Mouse (Mus musculus) frontal cortex, adult (tissue): ENCODE data around the gene Fbxw9.
A peak's percentile ranks its signal among the peaks of the same experiment; 100 is the strongest.

Experiments used
- ATAC-seq: cut with Nextera tagmentation; 2 replicates; pipeline ENCODE4 v1.9.2; 2017; ENCODE audit warnings: mild to moderate bottlenecking, moderate library complexity, mixed read lengths; ENCODE audit not compliant: low TSS enrichment

Gene Fbxw9

GRCm38 (mm10) chr8:85083108-85083813 lies 23.4 kb downstream of the Fbxw9 start, which contains the start of gene Man2b1:
Gene Man2b1, plus strand, starts transcription at chr8:85083270.
- ATAC-seq: peak; percentile 89

- ATAC-seq: no peak
These were observed 24.8 kb downstream of the Fbxw9 start for GRCm38 (mm10) chr8:85084633-85085032.

DNA sequence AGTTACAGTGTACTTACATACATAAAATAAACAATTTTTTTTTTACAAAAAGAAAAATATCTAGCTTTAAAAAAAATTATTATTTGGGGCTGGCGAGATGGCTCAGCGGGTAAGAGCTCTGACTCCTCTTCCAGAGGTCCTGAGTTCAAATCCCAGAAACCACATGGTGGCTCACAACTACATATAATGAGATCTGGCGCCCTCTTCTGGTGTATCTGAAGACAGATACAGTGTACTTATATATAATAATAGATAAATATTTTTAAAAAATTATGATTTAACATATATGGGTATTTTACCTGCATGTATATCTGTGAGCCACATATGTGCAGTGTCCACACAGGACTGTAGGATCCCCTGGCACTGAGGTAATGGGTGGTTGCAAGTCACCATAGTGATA lies 26.4 kb downstream of the Fbxw9 start:
- no peak for ATAC-seq

GRCm38 (mm10) chr8:85088771-85089170 lies 28.9 kb downstream of the Fbxw9 start:
- ATAC-seq: no peak

- ATAC-seq: no peak
These were observed 31.0 kb downstream of the Fbxw9 start for GRCm38 (mm10) chr8:85090856-85091255.

- no peak; the same call in 1 of the 2 replicates for ATAC-seq
These were observed 31.8 kb downstream of the Fbxw9 start for GRCm38 (mm10) chr8:85091526-85092090.

- no peak for ATAC-seq
These were observed 35.2 kb downstream of the Fbxw9 start for GRCm38 (mm10) chr8:85095051-85095450.

DNA sequence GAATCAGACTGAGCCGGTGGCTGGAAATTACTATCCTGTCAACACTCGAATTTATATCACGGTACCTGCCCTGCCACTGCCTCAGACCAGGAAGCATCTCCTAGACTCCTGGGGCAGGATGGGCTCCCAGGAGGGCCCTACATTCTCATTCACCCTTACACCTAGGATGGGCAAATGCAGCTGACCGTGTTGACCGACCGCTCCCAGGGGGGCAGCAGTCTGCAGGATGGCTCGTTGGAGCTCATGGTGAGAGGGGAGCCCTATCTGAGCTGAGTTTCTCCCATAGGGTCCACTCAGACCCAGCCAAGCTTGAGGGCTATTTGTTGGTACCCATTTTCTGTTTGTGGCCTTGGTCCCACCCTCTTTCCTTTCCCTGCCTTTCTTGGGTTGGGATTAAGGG lies 35.7 kb downstream of the Fbxw9 start:
- no peak for ATAC-seq

GRCm38 (mm10) chr8:85096196-85096595 lies 36.3 kb downstream of the Fbxw9 start:
- no peak for ATAC-seq

- no peak for ATAC-seq
These were observed 37.0 kb downstream of the Fbxw9 start for GRCm38 (mm10) chr8:85096850-85097249.

- ATAC-seq: no peak
These were observed 40.3 kb downstream of the Fbxw9 start for GRCm38 (mm10) chr8:85100076-85100665.

GRCm38 (mm10) chr8:85113241-85113640 lies 53.4 kb downstream of the Fbxw9 start:
- no peak for ATAC-seq

DNA sequence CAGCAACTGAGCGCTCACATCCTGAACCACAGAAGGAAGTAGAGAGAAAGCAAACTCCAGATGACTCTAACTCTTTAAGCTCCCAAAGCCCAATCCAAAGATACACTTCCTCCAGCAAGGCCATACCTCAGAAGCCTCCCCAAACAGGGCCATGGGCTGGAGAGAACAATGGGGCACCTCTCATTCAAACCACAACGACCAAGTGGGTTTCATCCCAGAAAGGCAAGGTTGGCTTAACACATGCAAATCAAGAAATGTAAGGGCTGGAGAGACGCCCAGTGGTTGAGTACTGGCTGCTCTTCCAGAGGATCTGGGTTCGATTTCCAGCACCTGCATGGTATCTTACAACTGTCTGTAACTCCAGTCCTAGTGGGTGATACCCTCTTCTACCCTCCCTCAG lies 55.6 kb downstream of the Fbxw9 start:
- no peak for ATAC-seq
